Mouse (Mus musculus): ENCODE measurements around the gene Adprhl2. TPM values are rescaled to one million over a fixed set of nuclear protein-coding genes. Genes with fewer than 3 reads are reported as not detected.

The Adprhl2 gene
- total RNA-seq, 2 experiments from 2014 or later = 9.3 to 9.5 TPM

GRCm38 (mm10) chr4:126319806-126320205, 1.7 kb downstream of the Adprhl2 start:
- no peak for DNase-seq
- Histone ChIP-seq H3K4me3 (no peak overlapping the region), H3K27ac (no peak overlapping the region)
- intact Hi-C loops (cut with DNase I) = no loop called here
- no peak for TF ChIP-seq CTCF (IDR thresholded peaks at IDR 0.05)

- intact Hi-C loops (cut with DNase I) = no loop called here
- Histone ChIP-seq H3K27ac (peak overlapping the region; percentile 63), H3K4me3 (no peak overlapping the region)
- no peak for DNase-seq
- TF ChIP-seq CTCF (IDR thresholded peaks at IDR 0.05) = no peak
Measured at GRCm38 (mm10) chr4:126316443-126317040, 5.0 kb downstream of the Adprhl2 start.

GRCm38 (mm10) chr4:126315931-126316330, 5.6 kb downstream of the Adprhl2 start:
- H3K27ac ChIP-seq = peak overlapping the region; percentile 63
- intact Hi-C loops (cut with DNase I) = no loop called here
- TF ChIP-seq CTCF (IDR thresholded peaks at IDR 0.05) = no peak

GRCm38 (mm10) chr4:126314393-126314792, 7.1 kb downstream of the Adprhl2 start:
- DNase-seq = peak; percentile 83
- intact Hi-C loops (cut with DNase I) = loop anchor here (5.0 kb wide), 1 partner anchor 132 kb away; no protein-coding TSS in a partner anchor

More at GRCm38 (mm10) chr4:126315931-126316330, 5.6 kb downstream of the Adprhl2 start:
- DNase-seq = peak; percentile 58
- no peak overlapping the region for H3K4me3 ChIP-seq

GRCm38 (mm10) chr4:126313202-126313601, 8.3 kb downstream of the Adprhl2 start:
- peak overlapping the region; percentile 80 for H3K27ac ChIP-seq
- no peak overlapping the region for H3K4me3 ChIP-seq
- TF ChIP-seq CTCF (IDR thresholded peaks at IDR 0.05) = no peak
- no peak for DNase-seq
- intact Hi-C loops (cut with DNase I) = loop anchor here (5.0 kb wide), 1 partner anchor 131 kb away; no protein-coding TSS in a partner anchor

More at GRCm38 (mm10) chr4:126314393-126314792, 7.1 kb downstream of the Adprhl2 start:
- peak overlapping the region; percentile 80 for H3K27ac ChIP-seq
- H3K4me3 ChIP-seq = no peak overlapping the region
- no peak for TF ChIP-seq CTCF (IDR thresholded peaks at IDR 0.05)

- intact Hi-C loops (cut with DNase I) = loop anchor here (5.0 kb wide), 1 partner anchor 129 kb away; no protein-coding TSS in a partner anchor
- Histone ChIP-seq H3K27ac (peak overlapping the region; percentile 76; the same call in 1 of the 2 replicates), H3K4me3 (no peak overlapping the region)
- no peak for TF ChIP-seq CTCF (IDR thresholded peaks at IDR 0.05)
- DNase-seq = no peak
Measured at GRCm38 (mm10) chr4:126311566-126312200, 9.8 kb downstream of the Adprhl2 start.

GRCm38 (mm10) chr4:126310344-126310743, 11.2 kb downstream of the Adprhl2 start:
- TF ChIP-seq CTCF (IDR thresholded peaks at IDR 0.05) = no peak
- H3K4me3 ChIP-seq = no peak overlapping the region; the same call in 1 of the 2 replicates
- DNase-seq = no peak
- H3K27ac ChIP-seq = peak overlapping the region; percentile 76
- intact Hi-C loops (cut with DNase I) = loop anchor here (1.0 to 5.0 kb wide), 2 partner anchors 32 to 128 kb away; no protein-coding TSS in a partner anchor

- peak overlapping the region; percentile 76 for H3K27ac ChIP-seq
- H3K4me3 ChIP-seq = peak overlapping the region; percentile 52
- DNase-seq = peak; percentile 94
- intact Hi-C loops (cut with DNase I) = loop anchor here (1.0 to 5.0 kb wide), 3 partner anchors 32 to 128 kb away; no protein-coding TSS in a partner anchor
- TF ChIP-seq CTCF (IDR thresholded peaks at IDR 0.05) = peak; percentile 81
Measured at GRCm38 (mm10) chr4:126309922-126310309, 11.6 kb downstream of the Adprhl2 start.

- peak; percentile 57 for DNase-seq
- Histone ChIP-seq H3K27ac (peak overlapping the region; percentile 76; the same call in 1 of the 2 replicates), H3K4me3 (peak overlapping the region; percentile 52)
- intact Hi-C loops (cut with DNase I) = loop anchor here (1.0 kb wide), 1 partner anchor 82 kb away; no protein-coding TSS in a partner anchor
- no peak; the same call in 1 of the 2 replicates for TF ChIP-seq CTCF (IDR thresholded peaks at IDR 0.05)
Measured at GRCm38 (mm10) chr4:126309211-126309921, 12.1 kb downstream of the Adprhl2 start.

GRCm38 (mm10) chr4:126306827-126307226, 14.7 kb downstream of the Adprhl2 start:
- DNase-seq = no peak
- no peak for TF ChIP-seq CTCF (IDR thresholded peaks at IDR 0.05)
- Histone ChIP-seq H3K4me3 (no peak overlapping the region), H3K27ac (no peak overlapping the region)
- intact Hi-C loops (cut with DNase I) = no loop called here

- intact Hi-C loops (cut with DNase I) = no loop called here
- no peak overlapping the region for H3K4me3 ChIP-seq
- no peak overlapping the region for H3K27ac ChIP-seq
- DNase-seq = no peak
- TF ChIP-seq CTCF (IDR thresholded peaks at IDR 0.05) = peak; percentile 14; the same call in 1 of the 2 replicates
Measured at GRCm38 (mm10) chr4:126306058-126306457, 15.4 kb downstream of the Adprhl2 start.

GRCm38 (mm10) chr4:126305428-126305827, 16.1 kb downstream of the Adprhl2 start:
- Histone ChIP-seq H3K27ac (no peak overlapping the region), H3K4me3 (no peak overlapping the region)
- intact Hi-C loops (cut with DNase I) = no loop called here
- no peak for TF ChIP-seq CTCF (IDR thresholded peaks at IDR 0.05)
- DNase-seq = no peak
